Mouse (Mus musculus): ENCODE measurements around the gene Mybpc2.

DNA sequence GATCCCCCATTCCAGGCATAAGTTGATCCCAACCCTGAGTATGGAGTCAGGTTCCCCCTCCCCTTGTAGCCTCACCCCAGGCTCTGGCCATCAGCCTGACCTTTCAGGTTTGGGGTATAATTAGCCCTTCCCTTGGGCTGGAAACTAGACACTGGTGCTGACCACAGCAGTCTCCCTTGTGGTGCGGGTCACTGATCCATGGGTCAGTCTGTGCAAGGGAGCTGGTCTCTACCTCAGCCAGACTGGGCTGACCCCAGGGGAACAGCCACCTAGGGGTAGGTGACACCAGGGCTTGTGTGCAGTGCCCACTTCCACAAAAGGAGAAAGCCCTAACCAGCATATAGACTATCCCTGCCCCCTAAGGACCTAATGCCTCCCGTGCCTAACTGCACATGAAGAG is 1.4 kb downstream of the Mybpc2 start:
- no peak for TF ChIP-seq CTCF (conservative IDR thresholded peaks at IDR 0.05; ENCODE audit: low read length)
- TF ChIP-seq POU5F1 (IDR thresholded peaks at IDR 0.05; ENCODE audit: borderline replicate concordance, low read length), result no peak
